Mouse (Mus musculus) gastrocnemius, postnatal 10 days (tissue): ENCODE results near the gene Trpc4ap. TPM values are rescaled to one million over a fixed set of nuclear protein-coding genes. Genes with fewer than 3 reads are reported as not detected.
A peak's percentile ranks its signal among the peaks of the same experiment; 100 is the strongest.

Experiments used
- DNase-seq: peaks from one replicate; pipeline ENCODE4 v3.0.0; 2021; ENCODE audit warnings: mixed read lengths
- total RNA-seq, 2 experiments: library from RNA; stranded (reverse); gene quantifications; 2 replicates each; pipeline ENCODE4 v1.2.3; 2021

Gene Trpc4ap
- total RNA-seq, 2 experiments from 2014 or later: 83.4 to 94.8 TPM

DNA sequence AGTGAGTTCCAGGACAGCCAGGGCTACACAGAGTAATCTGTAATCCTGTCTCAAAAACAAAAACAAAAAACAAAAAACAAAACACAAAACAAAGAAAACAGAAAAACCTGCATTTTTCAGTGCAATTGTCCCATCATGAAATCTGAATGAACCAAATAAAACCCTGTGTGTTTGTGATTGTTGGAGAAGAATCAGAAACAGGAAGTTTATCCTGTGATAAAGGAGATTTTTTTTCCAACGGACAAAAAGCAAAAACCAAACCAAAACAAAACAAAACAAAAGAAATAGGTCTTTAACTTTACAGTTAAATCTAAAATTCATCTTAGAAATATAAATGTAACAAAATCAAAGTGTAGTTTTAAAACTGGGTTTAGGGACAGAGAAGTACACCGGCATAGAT lies 2.4 kb upstream of the Trpc4ap start:
- no peak for DNase-seq

DNA sequence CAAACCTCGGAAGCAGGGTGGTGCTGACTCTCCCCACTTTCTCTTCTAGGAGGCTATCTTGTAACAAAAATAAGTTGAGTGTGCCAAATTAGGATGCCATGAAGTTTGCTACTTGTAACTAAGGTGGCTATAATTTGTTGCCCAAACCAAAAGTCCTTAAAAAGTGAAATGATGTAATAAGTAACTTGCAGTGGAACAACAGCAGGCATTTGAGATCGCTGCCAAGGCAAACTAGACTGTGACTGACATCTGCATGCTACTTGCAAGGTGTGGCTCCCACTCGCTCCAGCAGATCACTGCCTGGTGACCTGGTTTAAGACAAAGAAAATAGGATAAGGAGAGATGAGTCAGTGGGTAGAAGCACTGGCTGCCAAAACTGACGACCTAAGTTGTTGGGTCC lies 952 bp upstream of the Trpc4ap start:
- no peak for DNase-seq

DNA sequence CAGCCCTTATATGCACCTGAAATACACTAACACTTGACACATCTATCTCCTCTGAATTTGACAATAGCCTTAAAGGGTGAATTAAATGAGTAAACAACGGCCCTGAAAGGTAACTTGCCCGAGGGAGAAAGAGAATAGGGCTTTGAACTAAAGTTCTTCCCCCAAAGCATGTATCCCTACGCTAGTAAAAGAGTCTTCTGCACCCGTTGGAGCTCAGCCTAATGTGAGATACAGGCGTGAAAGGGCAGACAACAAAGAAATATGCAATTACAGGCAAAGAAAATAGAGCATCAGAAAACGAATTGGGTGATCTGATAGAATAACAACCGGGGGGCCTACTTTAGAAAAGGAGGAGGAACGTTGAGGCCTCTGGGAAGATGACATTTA lies 855 bp downstream of the Trpc4ap start:
- no peak for DNase-seq

DNA sequence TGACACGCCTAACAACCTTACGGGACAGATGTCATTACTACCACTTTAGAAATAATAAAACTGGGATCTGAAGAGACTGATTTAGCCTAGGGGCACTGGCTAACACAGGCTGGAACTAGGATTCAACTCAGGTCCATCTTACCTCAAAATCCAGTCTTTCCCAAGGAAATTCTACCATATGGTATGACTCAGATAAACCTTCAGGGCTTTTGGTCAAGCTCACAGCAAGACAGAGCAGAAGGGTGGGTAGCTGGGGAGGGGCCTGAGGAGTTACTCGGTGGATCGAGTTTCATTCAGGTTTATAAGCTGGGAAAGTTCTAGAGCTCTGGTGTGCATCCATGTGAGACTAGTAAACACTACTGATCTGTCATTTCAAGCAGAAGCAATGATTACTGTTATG lies 3.0 kb downstream of the Trpc4ap start:
- DNase-seq: no peak

DNA sequence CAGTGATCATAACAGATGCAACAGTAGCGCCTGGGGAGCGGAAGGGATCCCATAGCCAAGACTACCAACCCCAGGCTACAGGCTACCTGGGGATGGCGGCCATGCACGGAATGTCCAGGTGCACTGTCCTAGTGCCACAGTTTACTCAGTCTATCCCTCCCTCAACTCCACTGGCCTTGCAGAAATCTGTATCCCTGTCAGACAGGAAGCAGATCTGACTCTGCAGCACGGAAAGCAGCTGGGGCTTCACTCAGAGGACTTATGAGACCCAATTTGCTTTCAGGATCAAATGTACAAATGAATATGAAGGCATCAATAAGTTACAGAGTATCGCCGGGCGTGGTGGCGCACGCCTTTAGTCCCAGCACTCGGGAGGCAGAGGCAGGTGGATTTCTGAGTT lies 4.4 kb downstream of the Trpc4ap start:
- DNase-seq: no peak

DNA sequence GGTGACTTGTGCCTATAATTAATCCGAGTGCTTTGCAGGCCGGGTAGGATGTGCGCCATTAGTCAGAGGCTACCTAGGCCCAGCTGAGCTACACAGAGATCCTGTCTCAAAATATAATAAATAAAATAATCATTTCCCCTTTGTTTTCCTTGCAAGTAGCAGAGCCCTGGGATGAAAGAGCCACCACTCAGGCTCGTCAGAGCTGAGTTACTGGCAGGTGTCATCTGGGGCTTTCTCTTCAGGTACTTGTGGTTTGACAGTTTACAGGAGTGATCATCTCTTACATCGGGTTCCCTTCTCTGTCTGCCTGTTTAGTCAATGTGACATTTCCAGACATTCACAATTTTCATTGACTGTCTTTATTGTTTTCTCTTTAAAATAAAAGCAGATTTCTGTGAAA lies 5.6 kb downstream of the Trpc4ap start:
- no peak for DNase-seq

DNA sequence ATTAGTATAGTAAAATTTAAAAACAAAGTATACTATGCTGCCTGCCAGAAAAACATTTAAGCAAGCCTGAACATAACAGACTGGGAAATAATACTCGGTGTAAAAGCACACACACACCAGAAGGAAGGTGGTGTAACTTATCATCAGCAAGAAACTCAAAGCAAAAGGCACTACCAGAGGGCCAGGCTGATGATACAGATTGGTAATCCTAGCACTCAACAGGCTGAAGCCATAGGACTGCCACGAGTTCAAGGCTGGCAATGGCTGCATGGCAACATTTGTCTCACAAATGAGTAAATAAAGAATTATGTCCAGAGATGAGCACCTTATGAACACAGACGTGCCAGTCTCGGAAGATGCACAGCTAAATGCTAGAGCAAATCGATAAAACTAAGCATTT lies 8.4 kb downstream of the Trpc4ap start:
- no peak for DNase-seq

DNA sequence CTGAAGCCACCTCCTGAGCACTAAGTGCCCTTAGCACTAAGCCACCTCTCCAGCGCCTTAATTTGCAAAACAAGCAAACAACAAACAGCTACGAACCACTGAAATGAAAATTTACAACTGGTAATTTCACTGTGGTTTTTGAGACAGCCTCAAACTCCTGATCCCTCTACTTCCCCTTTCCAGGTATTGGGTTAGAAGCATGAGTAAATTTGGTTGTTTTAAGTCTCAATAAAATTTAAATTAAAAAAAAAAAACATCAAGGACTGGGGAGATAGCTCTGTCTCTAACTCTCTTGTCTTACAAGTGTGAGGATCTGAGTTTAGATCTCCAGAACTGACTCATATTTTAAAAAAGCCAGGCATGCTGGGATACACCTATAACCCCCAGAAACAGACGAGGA lies 9.0 kb downstream of the Trpc4ap start:
- no peak for DNase-seq

DNA sequence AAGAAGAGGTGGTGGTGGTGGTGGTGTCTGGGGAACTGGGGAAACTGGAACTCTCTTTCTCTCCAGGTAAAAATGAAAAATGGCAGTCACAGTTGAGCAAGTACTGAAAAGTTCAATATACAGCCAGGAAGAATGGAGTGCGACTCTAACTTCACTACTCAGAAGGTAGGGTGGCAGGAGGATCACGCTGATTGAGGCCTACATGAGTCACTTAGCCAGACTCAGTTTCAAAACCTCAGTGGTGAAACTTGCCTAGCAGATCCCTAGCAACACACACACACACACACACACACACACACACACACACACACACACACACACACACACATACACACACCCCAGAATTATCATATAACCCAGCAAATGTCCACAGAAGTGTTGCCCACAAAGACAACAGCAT lies 10.3 kb downstream of the Trpc4ap start:
- no peak for DNase-seq

DNA sequence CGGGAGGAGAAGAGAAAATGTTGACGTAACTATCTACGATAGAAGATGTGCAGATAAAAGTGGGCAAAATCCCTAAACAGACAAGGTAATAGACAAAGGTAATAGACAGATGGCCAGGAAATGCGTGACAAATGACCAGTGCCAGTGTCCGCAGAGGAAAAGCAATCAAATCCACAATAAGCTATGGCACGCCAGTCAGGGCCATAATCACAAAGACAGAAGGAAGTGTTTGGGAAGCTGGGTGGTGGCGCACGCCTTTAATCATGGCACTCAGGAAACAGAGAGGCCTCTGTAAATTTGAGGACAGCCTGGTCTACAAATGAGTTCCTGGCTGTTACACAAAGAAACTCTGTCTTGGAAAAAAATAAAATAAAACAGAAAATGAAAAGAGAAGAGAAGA lies 11.0 kb downstream of the Trpc4ap start:
- DNase-seq: no peak

DNA sequence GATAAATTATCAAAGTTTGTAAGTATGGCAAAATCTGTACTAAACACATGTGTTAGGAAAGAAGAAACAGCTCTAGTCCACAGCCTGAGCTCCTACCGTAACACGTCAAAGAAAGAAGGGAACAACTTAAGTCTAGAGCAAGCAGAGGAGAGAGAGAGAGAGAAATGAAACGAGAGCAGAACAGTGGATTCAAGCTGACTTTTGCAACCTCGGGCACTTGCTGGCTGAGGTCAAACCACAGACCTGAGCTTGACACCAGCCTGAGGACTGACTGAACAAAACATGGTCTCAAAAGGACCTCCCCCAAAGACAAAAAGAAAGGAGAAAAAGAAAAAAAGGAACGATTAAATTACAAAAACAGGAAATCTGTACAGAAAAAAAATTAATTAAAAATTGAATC lies 11.6 kb downstream of the Trpc4ap start:
- no peak for DNase-seq

DNA sequence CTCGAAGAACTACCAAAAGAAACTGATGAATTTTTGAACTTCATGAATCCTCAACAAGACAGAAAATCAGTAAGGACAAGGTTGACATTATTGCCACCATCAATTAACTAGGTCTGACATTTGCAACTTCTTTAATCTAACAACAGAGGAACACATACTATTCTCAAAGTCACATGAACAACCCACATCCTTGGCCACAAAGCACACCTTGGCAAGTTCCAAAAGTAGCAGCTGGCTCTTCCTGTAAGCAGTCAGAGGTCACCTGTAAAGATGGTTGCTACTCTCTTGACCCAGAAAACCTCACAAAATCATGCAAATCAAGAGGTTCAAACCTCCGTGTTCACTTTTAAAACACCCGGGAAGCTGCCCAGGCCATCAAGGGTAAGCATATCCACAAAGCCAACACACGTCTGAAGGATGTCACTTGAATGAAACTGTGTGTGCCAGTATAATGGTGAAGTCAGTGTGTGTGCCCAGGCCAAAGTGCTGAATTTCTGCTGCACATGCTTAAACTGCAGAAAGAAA lies 12.5 kb downstream of the Trpc4ap start:
- no peak for DNase-seq

DNA sequence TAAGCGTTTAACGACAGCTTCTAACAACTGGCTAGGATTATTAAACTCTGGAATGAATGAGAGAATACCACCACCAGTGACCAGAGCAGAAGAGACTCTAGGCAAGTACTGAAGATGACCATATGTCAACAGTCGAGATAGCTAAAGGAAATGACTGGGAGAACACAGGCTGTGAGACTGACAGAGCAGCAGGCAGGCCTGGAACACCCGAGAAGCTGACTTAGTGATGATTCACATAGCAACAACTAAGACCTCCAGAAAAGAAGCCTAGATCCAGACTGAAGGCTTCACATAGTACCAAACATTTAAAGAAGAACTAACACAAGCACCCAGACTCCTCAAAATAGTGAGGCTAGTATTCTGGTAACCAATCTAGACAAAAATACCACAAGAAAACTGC lies 17.1 kb downstream of the Trpc4ap start:
- DNase-seq: no peak

DNA sequence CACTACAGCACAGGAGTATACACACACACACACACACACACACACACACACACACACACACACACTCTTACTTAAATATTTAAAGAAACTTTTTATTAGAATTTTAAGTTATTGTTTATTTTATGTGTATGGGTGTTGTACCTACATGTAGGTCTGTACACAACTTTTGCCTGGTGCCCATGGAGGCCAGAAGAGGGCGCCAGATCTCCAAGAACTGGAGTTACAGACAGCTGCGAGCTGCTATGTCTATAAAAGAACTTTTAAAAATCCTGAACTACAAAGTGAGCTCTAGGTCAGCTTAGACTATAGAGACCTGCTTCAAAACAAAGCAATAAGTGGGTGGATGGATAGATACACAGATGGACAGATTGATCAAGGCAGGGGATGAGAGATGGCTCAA lies 18.6 kb downstream of the Trpc4ap start:
- DNase-seq: peak; percentile 67

DNA sequence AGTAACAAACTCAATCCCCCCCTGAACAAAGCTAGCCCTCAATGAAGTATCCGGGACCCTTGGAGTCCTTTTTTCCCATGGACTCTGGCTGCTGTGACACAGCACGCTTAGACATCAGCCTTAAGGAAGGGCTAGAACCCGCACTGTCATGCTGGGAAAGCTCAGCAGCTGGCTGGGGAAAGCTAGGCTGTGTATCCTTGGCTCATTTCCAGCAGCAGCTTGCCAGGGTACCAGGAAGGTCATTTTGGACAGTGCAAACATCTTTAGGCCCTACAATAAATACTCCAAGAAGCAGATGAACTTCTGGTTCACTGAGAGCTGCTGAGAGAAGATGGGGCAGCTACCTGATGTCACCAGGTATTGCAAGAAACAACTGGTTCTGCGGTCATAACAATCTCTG lies 20.9 kb downstream of the Trpc4ap start:
- no peak for DNase-seq

DNA sequence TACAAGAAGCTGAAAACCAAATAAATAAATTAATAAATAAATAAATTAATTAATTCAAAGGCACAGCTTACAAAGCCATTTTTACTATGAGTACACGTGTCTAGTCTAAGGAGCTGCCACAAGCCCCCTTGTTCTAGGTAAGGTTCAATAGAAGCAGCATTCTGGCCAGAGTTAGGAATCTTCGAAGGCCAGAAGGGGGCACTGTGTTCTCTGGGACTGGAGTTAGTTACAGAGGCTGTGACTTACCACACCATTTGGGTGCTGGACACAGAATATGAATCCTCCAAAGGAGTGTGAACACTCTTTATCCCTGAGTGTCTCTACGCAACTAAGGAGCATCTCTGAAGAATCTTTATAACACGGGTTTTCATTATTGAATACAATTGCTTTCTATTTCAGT lies 23.7 kb downstream of the Trpc4ap start:
- DNase-seq: peak; percentile 33

DNA sequence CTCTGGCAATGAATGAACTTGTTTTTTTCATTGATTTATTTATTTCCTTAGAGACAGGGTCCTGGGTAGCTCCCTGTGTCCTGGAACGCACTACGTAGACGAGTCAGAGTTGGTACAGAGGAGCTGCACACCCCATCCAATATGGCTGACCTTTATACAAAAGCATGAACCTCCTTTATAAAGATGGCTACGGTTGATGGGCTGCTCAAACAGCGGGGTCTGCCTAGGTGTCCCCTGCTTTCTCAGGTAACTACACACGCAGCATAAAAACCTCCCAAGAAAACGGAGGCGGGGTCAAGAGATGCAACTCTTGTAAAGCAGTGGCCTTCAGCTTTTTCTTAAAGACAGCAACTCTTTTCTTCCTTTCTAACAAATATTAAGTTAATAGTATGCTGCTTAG lies 24.3 kb downstream of the Trpc4ap start:
- no peak for DNase-seq

DNA sequence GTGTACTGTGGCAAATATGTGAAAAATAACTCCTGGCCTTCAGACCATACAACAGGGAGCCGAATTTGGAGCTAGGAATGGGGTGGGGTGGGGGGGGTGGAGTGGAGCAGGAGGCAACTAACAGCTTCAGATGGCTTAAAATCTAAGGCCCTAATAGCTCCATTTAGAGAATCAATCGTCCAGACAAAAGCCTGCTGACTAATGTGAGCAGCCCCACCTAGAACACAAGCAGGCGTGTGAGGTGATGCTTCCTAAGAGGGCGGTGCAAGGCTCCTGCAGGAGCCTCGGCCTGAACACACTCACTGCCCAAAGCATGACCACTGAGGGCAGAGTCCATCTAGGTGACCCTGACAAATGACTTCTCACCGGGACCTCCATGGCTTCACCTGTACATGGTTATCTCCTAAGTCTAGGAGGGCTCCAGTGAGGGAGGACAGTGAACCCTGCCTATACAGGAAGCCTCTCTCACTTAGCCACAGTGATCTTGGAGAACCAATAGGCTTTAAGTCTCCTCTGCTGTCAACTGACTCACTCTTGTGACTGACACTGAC lies 28.2 kb downstream of the Trpc4ap start:
- DNase-seq: no peak

DNA sequence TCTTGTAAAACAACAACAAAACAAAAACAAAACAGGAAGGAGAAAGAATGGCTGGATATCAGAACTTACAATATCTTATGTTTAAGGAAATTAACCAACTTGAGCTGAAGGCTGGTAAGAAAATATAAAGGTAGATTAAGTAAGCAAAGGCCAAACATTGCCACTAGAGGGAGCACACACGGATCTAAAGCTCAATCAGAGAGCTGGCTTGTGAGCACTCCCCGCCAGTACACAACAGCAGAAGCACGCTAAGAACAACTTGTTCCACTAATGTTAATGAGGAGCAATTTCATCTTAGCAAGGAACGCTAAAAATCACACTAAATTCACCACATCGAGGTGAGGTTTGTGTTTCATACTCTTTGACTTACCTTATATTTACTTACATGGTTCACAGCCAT lies 29.1 kb downstream of the Trpc4ap start:
- DNase-seq: peak; percentile 46

DNA sequence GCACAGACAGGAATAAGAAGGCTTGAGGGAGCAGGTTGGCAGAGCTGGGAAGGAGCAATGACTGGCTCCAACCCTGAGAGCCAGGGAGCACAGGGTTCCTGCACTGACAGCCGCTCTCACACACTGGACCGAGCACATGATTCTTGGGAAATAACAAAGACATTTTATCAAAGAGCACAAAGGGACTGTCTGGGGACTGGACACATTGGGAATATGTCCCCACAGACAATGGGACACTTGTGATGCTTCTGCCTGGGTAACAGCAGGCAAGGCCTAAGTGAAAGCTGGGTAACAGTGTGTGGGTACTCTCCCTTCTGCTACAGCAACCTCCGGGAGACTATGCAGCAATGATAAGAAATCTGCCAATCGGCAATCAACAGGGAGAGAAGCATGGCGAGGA lies 29.8 kb downstream of the Trpc4ap start:
- no peak for DNase-seq

DNA sequence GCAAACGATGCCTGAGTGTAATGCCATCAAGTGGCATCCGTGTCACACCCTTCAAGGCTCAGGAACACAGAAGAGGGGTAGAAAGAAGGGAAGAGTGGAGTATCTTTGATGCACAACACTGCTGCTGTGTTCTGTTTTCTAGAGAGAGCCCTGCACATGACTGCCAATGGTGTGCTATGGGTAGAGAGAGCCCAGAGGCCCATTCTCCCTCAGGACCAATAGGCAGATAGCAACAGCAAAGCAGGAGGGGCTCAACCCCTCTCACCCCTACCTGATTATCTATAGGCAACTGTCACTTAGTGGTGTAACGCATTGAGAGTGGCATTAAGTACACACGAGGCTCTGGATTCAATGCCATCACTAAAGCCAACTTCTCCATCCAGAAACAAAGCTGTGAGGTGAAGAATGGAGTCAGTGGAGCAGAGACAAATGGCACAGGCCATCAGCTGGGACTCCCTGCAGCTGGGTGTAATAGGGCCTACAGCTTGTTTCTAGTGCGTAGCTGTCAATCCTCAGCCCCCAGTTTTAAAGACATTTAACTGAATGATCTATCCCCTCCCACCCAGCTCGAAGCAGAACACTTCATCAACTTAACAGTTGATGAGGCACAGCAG lies 36.3 kb downstream of the Trpc4ap start:
- no peak for DNase-seq

DNA sequence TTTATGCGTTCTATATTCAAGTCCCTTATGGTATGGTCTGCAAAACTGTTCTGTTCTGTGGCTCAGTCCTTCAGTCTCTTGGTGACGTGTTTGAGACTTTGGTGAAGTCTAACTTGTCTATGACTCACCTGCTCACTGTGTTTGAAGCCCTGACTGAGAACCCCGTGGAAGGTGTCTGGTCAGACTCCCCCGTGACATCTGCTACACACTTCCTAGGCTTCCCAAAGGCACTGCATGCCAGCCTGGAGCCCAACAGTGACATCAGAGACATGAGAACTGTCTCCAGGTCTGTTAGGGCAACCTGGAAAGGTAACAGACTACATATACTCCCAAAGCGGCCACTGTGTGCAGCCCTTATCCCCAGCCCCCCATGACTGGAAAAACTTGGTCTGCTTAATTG lies 39.6 kb downstream of the Trpc4ap start:
- DNase-seq: no peak

DNA sequence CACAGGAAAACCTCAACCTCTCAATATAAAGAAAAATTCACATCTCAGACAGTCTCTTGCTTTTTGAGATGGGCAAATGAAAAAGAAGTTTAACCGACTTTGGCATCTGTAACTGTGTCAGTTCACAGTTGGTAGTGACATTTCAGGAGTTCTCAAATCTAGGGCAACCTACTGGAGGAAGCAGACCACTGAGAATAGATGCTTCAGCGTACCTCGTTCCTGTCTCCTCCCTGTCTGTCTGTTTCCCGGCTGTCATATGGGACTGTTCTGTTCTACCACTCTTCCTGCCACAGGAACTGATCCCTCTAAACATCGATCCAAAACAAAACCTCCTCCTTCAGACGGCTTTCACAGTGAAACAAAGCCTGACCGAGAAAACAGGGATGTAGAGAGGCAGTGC lies 46.4 kb downstream of the Trpc4ap start:
- no peak for DNase-seq
